Mouse (Mus musculus) liver, embryonic 13.5 days (tissue): ENCODE measurements around the gene Pakap. TPM values are rescaled to one million over a fixed set of nuclear protein-coding genes. Genes with fewer than 3 reads are reported as not detected.
A peak's percentile ranks its signal among the peaks of the same experiment; 100 is the strongest.

Experiments
- ATAC-seq: fragments of 200-750 bp; cut with Nextera tagmentation; 2 replicates; pipeline ENCODE4 v1.8.0; 2017; ENCODE audit warnings: low read depth, mild to moderate bottlenecking, moderate number of reproducible peaks, moderate library complexity
- DNase-seq: peaks from one replicate; pipeline ENCODE4 v3.0.0; 2022
- H3K27ac ChIP-seq: fragments of 300-500 bp; sonication (generic); 2 replicates; pipeline ENCODE4 v1.5.1; 2015; ENCODE audit warnings: moderate library complexity, mild to moderate bottlenecking, inconsistent platforms
- H3K27me3 ChIP-seq: fragments of 300-500 bp; sonication (generic); 2 replicates; pipeline ENCODE4 v1.6.1; 2015; ENCODE audit warnings: mild to moderate bottlenecking, inconsistent platforms
- H3K36me3 ChIP-seq: fragments of 300-500 bp; sonication (generic); 2 replicates; pipeline ENCODE4 v1.6.1; 2015; ENCODE audit warnings: mild to moderate bottlenecking, inconsistent platforms
- H3K4me1 ChIP-seq: fragments of 300-500 bp; sonication (generic); replicated peaks from 2 replicates; pipeline ENCODE4 v1.6.1; 2015; ENCODE audit warnings: inconsistent platforms
- H3K4me2 ChIP-seq: fragments of 300-500 bp; sonication (generic); 2 replicates; pipeline ENCODE4 v1.6.1; 2015; ENCODE audit warnings: inconsistent platforms, mild to moderate bottlenecking, moderate library complexity
- H3K4me3 ChIP-seq: fragments of 300-500 bp; sonication (generic); replicated peaks from 2 replicates; pipeline ENCODE4 v1.5.1; 2015; ENCODE audit warnings: mild to moderate bottlenecking, inconsistent platforms
- H3K9ac ChIP-seq: fragments of 300-500 bp; sonication (generic); 2 replicates; pipeline ENCODE4 v1.6.1; 2015; ENCODE audit warnings: mild to moderate bottlenecking, inconsistent platforms
- H3K9me3 ChIP-seq: fragments of 300-500 bp; sonication (generic); replicated peaks from 2 replicates; pipeline ENCODE4 v1.6.1; 2016; ENCODE audit warnings: inconsistent platforms
- WGBS: fragments of 180-500 bp; shearing (Covaris S2); methylation state at CpG from one replicate; pipeline ENCODE4 v1.1.7; 2015; ENCODE audit not compliant: insufficient replicate concordance; 5-methylcytosine and 5-hydroxymethylcytosine counted together
- polyA plus RNA-seq: library from polyadenylated mRNA; unstranded; fragments of >200 nt; fragmentation: Nextera tagmentation; extraction: Ambion mirVana; gene quantifications from 2 replicates; pipeline ENCODE4 v1.2.1, GENCODE M21; 2015

Pakap gene
- polyA plus RNA-seq, 1 experiment from 2014 or later = 1.2 TPM

GRCm38 (mm10) chr4:57789118-57789517 is 221.1 kb downstream of the Pakap start:
- no peak overlapping the region for H3K4me2 ChIP-seq
- H3K9ac ChIP-seq = no peak overlapping the region
- H3K4me3 ChIP-seq = no peak overlapping the region
- peaks cover 9% of the 10 kb centered on the region for H3K4me1 ChIP-seq
- no peaks in the 10 kb centered on the region for H3K9me3 ChIP-seq
- no peak for DNase-seq
- no peak overlapping the region for H3K27ac ChIP-seq
- no peaks in the 10 kb centered on the region for H3K36me3 ChIP-seq
- no peak for ATAC-seq
- H3K27me3 ChIP-seq = peaks cover 12% of the 10 kb centered on the region

GRCm38 (mm10) chr4:57793989-57794388 is 226.0 kb downstream of the Pakap start:
- no peaks in the 10 kb centered on the region for H3K9me3 ChIP-seq
- DNase-seq (no peak), ATAC-seq (peak; percentile 83)
- H3K27ac ChIP-seq = no peak overlapping the region; the same call in none of the 2 replicates
- no peaks in the 10 kb centered on the region for H3K27me3 ChIP-seq
- peak overlapping the region; percentile 12; the same call in 1 of the 2 replicates for H3K4me2 ChIP-seq
- no peak overlapping the region for H3K9ac ChIP-seq
- no peak overlapping the region for H3K4me3 ChIP-seq
- H3K4me1 ChIP-seq = peaks cover 36% of the 10 kb centered on the region
- no peaks in the 10 kb centered on the region for H3K36me3 ChIP-seq
- 21% methylated on average over 8 of the region's 8 CpGs for WGBS

- Histone ChIP-seq H3K4me2 (no peak overlapping the region), H3K9ac (no peak overlapping the region), H3K9me3 (no peaks in the 10 kb centered on the region), H3K27ac (no peak overlapping the region), H3K4me1 (peaks cover 42% of the 10 kb centered on the region), H3K4me3 (no peak overlapping the region), H3K36me3 (no peaks in the 10 kb centered on the region), H3K27me3 (no peaks in the 10 kb centered on the region)
- DNase-seq (no peak), ATAC-seq (no peak)
- 24% methylated on average over 3 of the region's 3 CpGs for WGBS
Observed at GRCm38 (mm10) chr4:57794547-57794946, 226.6 kb downstream of the Pakap start.

DNA sequence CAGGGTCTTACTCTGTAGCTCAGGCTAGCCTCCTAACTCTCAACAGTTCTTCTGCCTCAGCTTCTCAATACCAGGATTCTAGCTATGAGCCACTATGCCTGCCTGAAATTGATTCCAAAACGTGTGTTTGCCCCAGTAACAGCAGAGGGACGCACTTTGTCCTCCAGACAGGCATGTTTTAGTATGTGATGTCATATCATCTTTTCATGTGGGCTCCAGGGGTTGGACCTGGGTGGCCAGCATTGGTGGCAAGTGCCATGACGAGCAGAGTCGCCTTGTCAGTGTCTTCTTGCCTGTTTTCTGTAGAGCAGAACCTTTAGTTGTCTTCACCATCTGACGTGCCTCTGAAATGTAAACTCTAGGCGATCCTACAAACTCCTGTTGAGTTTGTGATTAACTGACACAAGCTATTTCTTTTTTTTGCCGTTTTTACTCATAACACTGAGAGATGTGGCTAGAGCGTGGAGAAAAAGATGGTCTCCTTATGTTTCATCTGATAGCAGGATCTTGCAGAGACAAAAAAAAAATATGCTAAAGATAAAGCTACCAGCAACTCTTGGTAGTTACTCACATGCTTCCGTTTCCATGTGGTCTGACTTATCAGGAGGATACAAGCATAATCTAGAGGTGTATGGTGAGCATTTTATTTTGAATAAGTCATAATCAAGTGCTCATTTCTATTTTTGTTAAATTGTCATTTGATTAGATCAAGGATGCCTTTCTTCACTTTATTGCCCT is 229.7 kb downstream of the Pakap start:
- ATAC-seq (0 out of 2 replicates have a peak, but pooled peaks have one; percentile 19), DNase-seq (no peak)
- Histone ChIP-seq H3K4me2 (peak overlapping the region; percentile 44), H3K4me3 (no peak overlapping the region), H3K9ac (no peak overlapping the region), H3K27me3 (no peaks in the 10 kb centered on the region), H3K27ac (peak overlapping the region; percentile 69), H3K4me1 (peaks cover 44% of the 10 kb centered on the region), H3K9me3 (no peaks in the 10 kb centered on the region), H3K36me3 (no peaks in the 10 kb centered on the region)
- WGBS = 29% methylated on average over 9 of the region's 9 CpGs

GRCm38 (mm10) chr4:57798286-57799018 is 230.5 kb downstream of the Pakap start:
- peak; percentile 15 for DNase-seq
- H3K27me3 ChIP-seq = no peaks in the 10 kb centered on the region
- peak; percentile 61 for ATAC-seq
- H3K4me2 ChIP-seq = peak overlapping the region; percentile 44
- peaks cover 42% of the 10 kb centered on the region for H3K4me1 ChIP-seq
- H3K9me3 ChIP-seq = no peaks in the 10 kb centered on the region
- no peaks in the 10 kb centered on the region for H3K36me3 ChIP-seq
- H3K4me3 ChIP-seq = no peak overlapping the region
- 14% methylated on average over 10 of the region's 10 CpGs for WGBS
- peak overlapping the region; percentile 69 for H3K27ac ChIP-seq
- H3K9ac ChIP-seq = 0 out of 2 replicates have a peak overlapping the region, but pooled peaks have one; percentile 13

DNA sequence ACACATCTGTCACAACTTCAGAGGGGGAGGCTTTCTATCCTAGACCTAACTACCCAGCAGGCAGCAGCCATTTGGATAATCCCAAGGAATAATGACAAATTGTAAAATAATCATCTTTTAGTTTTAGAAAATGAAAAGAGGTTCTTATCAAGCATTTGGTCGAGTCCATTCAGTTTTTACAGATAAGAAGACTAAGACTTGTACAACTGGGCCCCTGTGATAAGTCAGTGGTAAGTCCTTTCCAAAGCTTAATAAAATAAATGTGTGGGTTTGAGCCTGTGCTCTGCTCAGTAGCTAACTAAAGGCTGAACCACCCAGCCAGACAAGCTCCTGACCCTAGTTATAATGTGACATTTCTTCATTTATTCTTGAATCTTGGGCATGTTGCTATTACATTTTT is 231.3 kb downstream of the Pakap start:
- DNase-seq (peak; percentile 17), ATAC-seq (peak; percentile 74)
- no peaks in the 10 kb centered on the region for H3K27me3 ChIP-seq
- H3K36me3 ChIP-seq = no peaks in the 10 kb centered on the region
- H3K9me3 ChIP-seq = no peaks in the 10 kb centered on the region
- H3K4me1 ChIP-seq = peaks cover 34% of the 10 kb centered on the region
- H3K27ac ChIP-seq = peak overlapping the region; percentile 69
- no peak overlapping the region for H3K4me3 ChIP-seq
- H3K4me2 ChIP-seq = peak overlapping the region; percentile 33
- H3K9ac ChIP-seq = no peak overlapping the region
- 5% methylated on average over 1 of the region's 1 CpGs for WGBS

DNA sequence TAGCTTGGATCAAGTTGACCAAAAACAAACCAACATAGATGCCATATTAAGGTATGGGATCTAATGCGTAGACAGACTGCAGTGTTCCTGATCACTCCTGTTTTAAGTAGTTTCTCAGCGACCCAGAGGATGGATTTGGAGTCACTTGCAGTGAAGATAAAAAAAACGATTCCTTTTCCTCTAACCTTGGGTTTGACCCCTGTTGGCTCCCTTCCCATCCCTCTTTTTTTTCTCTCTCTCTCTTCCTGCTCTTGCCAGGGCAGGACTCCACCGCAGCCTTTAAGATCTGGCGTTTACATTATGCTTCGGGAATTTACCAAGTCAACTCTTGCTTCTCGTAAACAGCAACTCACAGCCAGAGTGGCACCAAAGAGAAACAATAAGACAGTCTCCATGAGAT is 233.3 kb downstream of the Pakap start:
- H3K36me3 ChIP-seq = no peaks in the 10 kb centered on the region
- no peak overlapping the region for H3K27ac ChIP-seq
- no peak overlapping the region for H3K4me2 ChIP-seq
- ATAC-seq (no peak), DNase-seq (no peak)
- no peak overlapping the region for H3K9ac ChIP-seq
- H3K9me3 ChIP-seq = no peaks in the 10 kb centered on the region
- 63% methylated on average over 7 of the region's 7 CpGs for WGBS
- H3K27me3 ChIP-seq = no peaks in the 10 kb centered on the region
- H3K4me1 ChIP-seq = peaks cover 29% of the 10 kb centered on the region
- H3K4me3 ChIP-seq = no peak overlapping the region

DNA sequence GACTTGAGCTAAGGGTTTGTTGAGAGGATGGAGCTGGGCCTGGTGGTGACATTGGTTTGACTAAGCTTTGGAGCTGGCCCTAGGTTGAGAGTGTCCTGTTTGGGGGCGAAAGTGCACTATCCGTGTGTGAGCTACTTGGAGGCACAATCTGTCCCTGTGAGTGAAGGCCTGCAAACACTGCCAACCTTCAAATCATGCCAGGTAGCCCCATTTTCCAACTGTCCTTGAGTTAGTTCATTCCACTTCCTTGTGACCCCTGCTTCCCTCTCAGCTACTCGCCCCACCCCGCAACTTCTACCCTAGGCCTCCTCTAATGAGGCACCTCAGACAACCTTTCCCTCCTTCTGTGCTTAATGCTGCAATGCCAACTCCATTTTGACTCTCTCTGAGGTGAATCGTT is 234.0 kb downstream of the Pakap start:
- no peaks in the 10 kb centered on the region for H3K27me3 ChIP-seq
- peaks cover 28% of the 10 kb centered on the region for H3K4me1 ChIP-seq
- H3K36me3 ChIP-seq = no peaks in the 10 kb centered on the region
- ATAC-seq = no peak
- H3K9ac ChIP-seq = no peak overlapping the region
- H3K4me2 ChIP-seq = no peak overlapping the region
- 80% methylated on average over 5 of the region's 5 CpGs for WGBS
- DNase-seq = no peak
- no peak overlapping the region for H3K27ac ChIP-seq
- H3K4me3 ChIP-seq = no peak overlapping the region
- no peaks in the 10 kb centered on the region for H3K9me3 ChIP-seq

DNA sequence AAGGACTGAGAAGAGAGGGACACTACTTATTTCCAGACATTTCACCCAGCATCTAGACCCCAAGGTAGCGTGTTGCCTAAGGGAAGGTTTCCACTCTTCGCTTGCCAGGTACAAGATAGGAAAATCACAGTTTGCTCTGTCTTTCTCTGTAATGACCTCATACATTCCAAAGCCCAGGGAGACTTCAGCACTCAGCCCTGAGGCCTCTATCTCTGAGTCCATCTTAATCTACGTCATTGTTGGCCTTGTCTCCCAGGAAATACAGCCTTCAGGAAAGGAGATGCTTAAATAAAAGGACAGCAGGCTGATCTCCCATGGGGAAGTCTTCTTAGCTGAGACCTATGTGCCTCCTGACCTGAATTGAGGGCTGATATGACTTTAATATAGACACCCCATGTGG is 234.4 kb downstream of the Pakap start:
- no peak for DNase-seq

DNA sequence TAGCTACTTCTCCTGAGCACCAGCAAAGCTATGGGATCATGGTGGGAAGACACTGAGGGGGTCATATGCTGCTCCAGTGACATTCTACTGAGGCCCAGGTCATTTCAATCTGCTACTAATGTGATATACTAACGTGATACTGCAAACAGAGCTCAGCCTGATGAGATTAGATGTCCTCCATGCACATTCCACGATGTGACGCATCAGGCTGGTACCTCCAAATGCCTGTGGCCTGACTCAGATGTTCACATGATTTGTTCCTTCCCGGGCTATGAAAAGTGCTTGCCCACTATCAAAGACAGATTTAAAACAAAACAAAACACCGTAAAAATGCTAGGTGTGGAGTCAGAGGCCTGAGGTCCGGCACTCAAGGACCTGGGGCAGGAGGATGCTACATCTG is 236.9 kb downstream of the Pakap start:
- 67% methylated on average over 6 of the region's 6 CpGs for WGBS
- no peak overlapping the region for H3K4me3 ChIP-seq
- H3K36me3 ChIP-seq = no peaks in the 10 kb centered on the region
- ATAC-seq = no peak
- H3K27ac ChIP-seq = no peak overlapping the region
- no peaks in the 10 kb centered on the region for H3K9me3 ChIP-seq
- DNase-seq = no peak
- H3K4me2 ChIP-seq = no peak overlapping the region
- H3K9ac ChIP-seq = no peak overlapping the region
- H3K27me3 ChIP-seq = no peaks in the 10 kb centered on the region
- H3K4me1 ChIP-seq = peaks cover 2% of the 10 kb centered on the region; the same call in 1 of the 2 replicates

More for the DNA sequence above, 234.4 kb downstream of the Pakap start:
- Histone ChIP-seq H3K27me3 (no peaks in the 10 kb centered on the region), H3K4me1 (peaks cover 24% of the 10 kb centered on the region), H3K4me3 (no peak overlapping the region), H3K36me3 (no peaks in the 10 kb centered on the region), H3K9me3 (no peaks in the 10 kb centered on the region), H3K4me2 (no peak overlapping the region), H3K9ac (no peak overlapping the region), H3K27ac (no peak overlapping the region)
- WGBS = 81% methylated on average over 3 of the region's 3 CpGs
- no peak for ATAC-seq

DNA sequence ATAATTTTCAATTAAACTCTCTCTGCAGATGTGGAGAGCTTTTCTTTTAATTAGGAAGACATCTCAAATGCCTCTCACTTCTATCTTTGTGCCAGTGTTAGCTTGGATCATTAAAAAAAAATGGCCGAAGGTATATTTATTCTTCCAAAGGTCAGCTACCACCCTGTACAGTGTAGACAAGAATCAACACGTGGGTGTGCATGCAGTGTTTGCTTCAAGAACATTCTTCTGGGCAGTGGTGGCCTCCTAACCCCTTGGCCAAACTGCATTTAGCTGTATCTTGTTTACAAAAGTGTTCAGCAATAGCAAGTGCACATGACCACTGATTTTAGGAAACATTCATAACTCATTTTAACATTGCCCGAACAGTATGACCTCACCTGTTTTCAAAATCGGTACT is 241.5 kb downstream of the Pakap start:
- Histone ChIP-seq H3K4me3 (no peak overlapping the region), H3K4me2 (no peak overlapping the region), H3K36me3 (no peaks in the 10 kb centered on the region), H3K9ac (no peak overlapping the region), H3K27me3 (no peaks in the 10 kb centered on the region), H3K4me1 (peaks cover 18% of the 10 kb centered on the region), H3K27ac (no peak overlapping the region), H3K9me3 (no peaks in the 10 kb centered on the region)
- ATAC-seq (peak; percentile 54; the same call in 1 of the 2 replicates), DNase-seq (no peak)
- 63% methylated on average over 4 of the region's 4 CpGs for WGBS
